Mouse (Mus musculus) G1E (cell line): ENCODE measurements around the gene Sap30l.
A peak's percentile ranks its signal among the peaks of the same experiment; 100 is the strongest.

Experiments used
- CTCF ChIP-seq: IDR thresholded peaks from 2 replicates; pipeline ENCODE4 v1.5.1; 2012; ENCODE audit warnings: low read depth, low read length, inconsistent platforms, mixed read lengths
- GATA1 ChIP-seq: IDR thresholded peaks from 2 replicates; pipeline ENCODE4 v1.6.1; 2012; ENCODE audit warnings: borderline replicate concordance, low read length, inconsistent platforms, mixed read lengths
- GATA2 ChIP-seq: IDR thresholded peaks from 2 replicates; pipeline ENCODE4 v1.6.1; 2012; ENCODE audit warnings: low read depth, low read length, inconsistent platforms, borderline replicate concordance

- peak; percentile 31; the same call in 1 of the 2 replicates for TF ChIP-seq CTCF
- no peak for TF ChIP-seq GATA2
- no peak for TF ChIP-seq GATA1
Observed at GRCm38 (mm10) chr11:57764124-57764523, 37.3 kb upstream of the Sap30l start.
